Mouse (Mus musculus): ENCODE results near the gene Hist2h2ab. TPM values are rescaled to one million over a fixed set of nuclear protein-coding genes. Genes with fewer than 3 reads are reported as not detected.

Hist2h2ab gene
- total RNA-seq, 2 experiments from 2014 or later: 10.4 to 10.6 TPM

- no peak for DNase-seq (ENCODE audit: low spot score in 2 of 2)
Observed at GRCm38 (mm10) chr3:96255926-96256593, 36.4 kb downstream of the Hist2h2ab start.

GRCm38 (mm10) chr3:96257190-96257589 lies 37.5 kb downstream of the Hist2h2ab start:
- DNase-seq (ENCODE audit: low spot score in 2 of 2): no peak

DNA sequence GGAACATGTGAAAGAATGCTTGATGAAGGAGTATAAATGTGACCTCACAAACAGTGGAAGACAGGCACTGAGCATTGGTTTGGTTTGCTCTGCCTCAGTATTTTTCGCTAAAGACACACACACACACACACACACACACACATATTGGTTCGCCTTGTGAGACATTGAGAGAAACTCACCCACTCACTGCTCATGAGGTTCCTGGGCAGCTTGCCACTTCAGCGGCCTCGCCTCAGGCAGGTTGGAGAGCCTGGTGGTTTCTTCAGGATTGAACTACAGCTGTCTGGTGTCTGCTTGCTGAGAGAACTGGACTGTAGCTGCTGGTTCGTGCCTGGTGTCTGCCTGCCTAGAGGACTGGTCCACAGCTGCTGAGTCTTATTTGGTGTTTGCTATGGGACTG lies 40.6 kb downstream of the Hist2h2ab start:
- DNase-seq (ENCODE audit: low spot score in 2 of 2): no peak

GRCm38 (mm10) chr3:96261623-96262022 lies 42.0 kb downstream of the Hist2h2ab start:
- DNase-seq (ENCODE audit: low spot score in 2 of 2): no peak

- DNase-seq (ENCODE audit: low spot score in 2 of 2): peak; percentile 79 to 85
Observed at GRCm38 (mm10) chr3:96262216-96262875, 42.7 kb downstream of the Hist2h2ab start.

DNA sequence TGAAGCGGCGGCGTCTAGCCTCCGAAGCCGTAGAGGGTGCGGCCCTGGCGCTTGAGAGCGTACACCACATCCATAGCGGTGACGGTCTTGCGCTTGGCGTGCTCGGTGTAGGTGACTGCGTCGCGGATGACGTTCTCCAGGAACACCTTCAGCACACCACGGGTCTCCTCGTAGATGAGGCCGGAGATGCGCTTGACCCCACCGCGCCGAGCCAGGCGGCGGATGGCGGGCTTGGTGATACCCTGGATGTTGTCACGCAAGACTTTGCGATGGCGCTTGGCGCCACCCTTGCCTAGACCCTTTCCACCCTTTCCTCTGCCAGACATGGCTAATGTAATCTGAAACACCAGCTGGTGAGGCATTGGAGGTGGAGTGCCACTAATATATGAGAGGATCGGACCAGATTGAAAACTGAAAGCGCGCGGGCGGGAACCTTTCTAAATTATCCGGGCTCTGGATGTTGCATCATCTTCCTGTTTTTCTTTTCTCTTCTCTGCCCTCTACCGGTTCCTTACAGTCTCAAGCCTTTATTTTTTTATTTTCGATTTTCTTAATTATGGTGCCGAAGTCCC lies 43.4 kb downstream of the Hist2h2ab start, which contains the start of gene Hist2h4:
Gene Hist2h4 (minus strand): TSS at position 333 of the 572 bp plus-strand sequence.
- peak; percentile 95 to 99 for DNase-seq (ENCODE audit: low spot score in 2 of 2)

DNA sequence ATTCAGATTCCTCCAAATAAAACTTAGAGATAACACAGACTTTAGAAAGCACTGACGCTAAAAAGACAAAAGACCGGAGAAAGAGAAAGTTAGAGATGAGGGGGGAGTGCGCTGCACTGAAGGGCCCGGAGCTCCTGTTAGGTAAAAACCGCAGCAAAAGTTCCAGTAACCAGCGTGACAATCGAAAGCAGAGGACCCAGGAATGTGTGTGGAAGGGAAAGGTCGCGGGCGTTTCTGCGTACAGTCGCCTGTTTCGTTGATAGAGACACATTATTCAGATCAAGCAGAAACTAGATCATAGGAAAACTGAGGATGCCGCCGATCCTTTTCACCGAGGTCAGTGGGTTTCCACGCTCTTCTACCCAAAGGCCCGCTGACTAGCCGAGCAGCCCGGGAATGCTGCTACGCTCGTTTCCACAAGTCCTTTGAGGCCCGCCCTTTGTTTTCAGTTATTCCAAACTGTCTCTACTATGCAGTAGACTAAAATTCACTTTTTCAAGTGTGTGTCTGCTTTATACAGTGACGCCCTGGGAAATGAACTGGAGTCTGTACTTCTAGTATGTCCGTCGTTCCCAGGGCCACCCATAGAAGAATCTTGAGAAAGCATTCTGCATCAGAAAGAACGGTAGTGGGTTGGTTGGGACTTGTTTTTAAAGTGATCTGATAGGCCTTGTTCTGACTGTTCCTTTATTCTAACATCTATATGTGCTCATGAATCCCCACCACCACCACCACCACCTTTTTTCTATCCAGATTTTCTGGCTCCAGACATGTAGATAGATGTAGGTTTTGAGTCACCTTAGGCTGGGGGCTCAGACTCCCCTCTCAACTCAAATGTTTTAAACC lies 44.1 kb downstream of the Hist2h2ab start:
- DNase-seq (ENCODE audit: low spot score in 2 of 2): no peak

DNA sequence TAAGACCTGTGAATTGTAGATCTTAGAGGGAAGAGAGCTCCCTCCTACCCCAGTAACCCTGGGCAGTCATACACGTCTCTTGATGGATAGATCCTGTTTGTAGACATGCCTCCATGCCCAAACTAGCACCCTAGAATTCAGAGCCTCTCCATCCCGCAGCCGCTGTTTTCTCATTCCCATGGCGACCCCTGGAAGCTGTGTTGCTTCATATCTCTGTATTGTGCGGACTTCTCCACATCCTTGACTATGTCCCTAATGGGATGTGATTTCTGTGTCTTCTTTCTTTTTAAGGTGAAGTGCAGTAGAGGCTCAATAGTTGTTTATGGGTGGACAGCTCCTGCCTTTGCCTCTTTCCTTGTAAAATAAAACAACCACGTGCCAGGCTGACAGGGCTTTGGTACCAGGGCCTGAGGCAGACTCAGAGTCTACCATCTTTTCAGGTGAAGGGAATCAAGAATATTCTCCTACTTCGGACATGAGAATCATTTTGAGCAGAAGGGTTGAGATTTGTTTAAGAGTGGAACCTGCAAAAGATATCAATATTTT lies 44.8 kb downstream of the Hist2h2ab start:
- no peak for DNase-seq (ENCODE audit: low spot score in 2 of 2)

DNA sequence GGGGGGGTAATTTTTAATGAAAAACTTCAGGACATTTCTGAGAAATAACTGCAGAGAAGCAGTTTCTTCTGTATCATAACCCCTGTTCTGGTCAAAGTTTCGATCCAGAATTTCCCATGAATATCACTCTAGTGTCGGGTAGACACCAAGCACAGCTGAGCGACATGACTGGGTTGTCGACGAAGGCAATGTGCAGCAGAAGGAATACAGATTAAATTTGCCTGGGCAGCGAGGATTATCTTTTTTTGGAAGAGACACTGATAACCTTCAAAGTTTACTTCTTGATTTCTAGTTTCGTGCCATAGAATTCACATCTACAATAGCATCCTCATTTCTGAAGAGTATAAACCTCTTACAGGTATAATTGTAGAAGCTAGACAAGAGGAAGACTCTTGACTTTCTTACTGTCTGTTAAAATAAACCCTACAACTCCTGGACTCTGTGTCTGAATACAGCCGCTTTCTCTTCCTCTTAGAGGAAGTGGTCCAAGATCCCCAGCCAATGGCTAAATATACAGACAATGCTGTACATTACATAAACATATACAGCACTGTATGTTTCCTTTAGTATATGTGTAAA lies 46.6 kb downstream of the Hist2h2ab start:
- no peak for DNase-seq (ENCODE audit: low spot score in 2 of 2)

- DNase-seq (ENCODE audit: low spot score in 2 of 2): no peak
Observed at GRCm38 (mm10) chr3:96267541-96267940, 47.9 kb downstream of the Hist2h2ab start.

DNA sequence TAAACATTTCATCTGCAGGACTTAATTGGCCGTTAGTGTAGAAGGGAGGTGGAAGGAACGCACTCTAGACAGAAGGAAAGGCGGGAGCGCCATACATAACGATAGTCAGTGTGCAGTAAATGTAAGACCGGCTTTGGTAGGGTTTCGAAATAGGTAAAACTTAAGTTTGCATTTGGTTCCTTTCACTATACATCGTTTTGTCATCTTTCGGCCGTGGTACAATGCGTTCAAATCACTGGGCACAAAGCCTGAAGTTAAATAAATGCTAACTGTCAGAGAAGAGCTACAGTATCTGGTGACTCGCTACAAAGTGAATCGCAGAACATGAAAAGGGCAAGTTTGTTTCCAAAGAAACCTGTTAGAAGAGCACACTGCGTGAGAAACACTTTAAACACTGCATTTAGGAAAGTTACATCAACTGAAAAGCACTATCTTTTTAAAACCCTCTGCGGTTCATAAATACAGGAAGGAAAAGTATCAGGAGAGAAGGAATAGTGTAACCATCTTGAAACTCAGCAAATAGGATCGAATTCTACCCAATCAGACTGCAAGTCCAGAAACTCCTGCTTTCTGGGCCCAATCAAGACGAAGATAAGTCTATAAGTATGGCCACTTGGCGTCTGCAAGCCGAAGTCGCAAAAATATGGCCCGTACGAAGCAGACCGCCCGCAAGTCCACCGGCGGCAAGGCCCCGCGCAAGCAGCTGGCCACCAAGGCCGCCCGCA lies 48.5 kb downstream of the Hist2h2ab start, which contains the start of gene Hist2h3b:
Gene Hist2h3b (plus strand): TSS at position 604 of the 725 bp plus-strand sequence.
- peak; percentile 70 to 91 for DNase-seq (ENCODE audit: low spot score in 2 of 2)

- peak in 1 of 2 experiments; percentile 47 for DNase-seq (ENCODE audit: low spot score in 2 of 2)
Observed at GRCm38 (mm10) chr3:96268776-96269378, 49.2 kb downstream of the Hist2h2ab start.

Small RNAs within 50 kb of the gene (microRNA-seq; reads per million reads assigned to microRNA genes)
- gene Gm44492 (0 reads per million in 2 experiments), gene Gm47311 (0 reads per million in 2 experiments), gene Gm47313 (0 reads per million in 2 experiments)

Other genes starting within 250 kb of the Hist2h2ab start
- 10 to 100 TPM; 40.5 to 42.5 TPM for gene Plekho1, start 223.9 kb upstream of the Hist2h2ab start, total RNA-seq (2021)
- gene Vps45, start 161.4 kb upstream of the Hist2h2ab start, total RNA-seq (2021): 10 to 100 TPM; 43.7 to 45.6 TPM
- gene Otud7b, start 115.3 kb upstream of the Hist2h2ab start, total RNA-seq (2021): 10 to 100 TPM; 40.1 to 40.8 TPM
- gene Mtmr11, start 57.9 kb upstream of the Hist2h2ab start, total RNA-seq (2021): 1 to 10 TPM; 4.0 to 6.8 TPM
- gene Sf3b4, start 47.5 kb upstream of the Hist2h2ab start, total RNA-seq (2021): 10 to 100 TPM; 50.4 to 51.0 TPM
- 100 to 1,000 TPM; 359 to 373 TPM for gene Sv2a, start 38.7 kb upstream of the Hist2h2ab start, total RNA-seq (2021)
- 10 to 100 TPM; 18.2 to 19.4 TPM for gene Bola1, start 156 bp upstream of the Hist2h2ab start, total RNA-seq (2021)
- 10 to 100 TPM; 24.5 to 27.2 TPM for gene Hist2h2ac, start 1.0 kb downstream of the Hist2h2ab start, total RNA-seq (2021)
- 1 to 10 TPM; 8.3 to 9.0 TPM for gene Hist2h2be, start 1.3 kb downstream of the Hist2h2ab start, total RNA-seq (2021)
- 10 to 100 TPM in 1 of 2 experiments, 1 to 10 TPM in 1; 7.7 to 11.1 TPM for gene Hist2h3c2, start 19.3 kb downstream of the Hist2h2ab start, total RNA-seq (2021)
- gene Hist2h2aa2, start 20.4 kb downstream of the Hist2h2ab start, total RNA-seq (2021): 100 to 1,000 TPM; 207 to 216 TPM
- 10 to 100 TPM in 1 of 2 experiments, 1 to 10 TPM in 1; 8.7 to 12.8 TPM for gene Hist2h2aa1, start 25.6 kb downstream of the Hist2h2ab start, total RNA-seq (2021)
- gene Hist2h3c1, start 26.8 kb downstream of the Hist2h2ab start, total RNA-seq (2021): not detected
- gene Hist2h4, start 43.4 kb downstream of the Hist2h2ab start, total RNA-seq (2021): 10 to 100 TPM; 33.3 to 33.7 TPM
- gene Hist2h3b, start 48.8 kb downstream of the Hist2h2ab start, total RNA-seq (2021): 10 to 100 TPM; 35.3 to 37.8 TPM
- 100 to 1,000 TPM; 146 to 147 TPM for gene Hist2h2bb, start 49.9 kb downstream of the Hist2h2ab start, total RNA-seq (2021)
- 1 to 10 TPM; 1.9 to 3.8 TPM for gene Fcgr1, start 74.1 kb downstream of the Hist2h2ab start, total RNA-seq (2021)
- not detected for gene BC107364, start 232.4 kb downstream of the Hist2h2ab start, total RNA-seq (2021)

All from layer of hippocampus, adult 18-20 months (tissue).